Mouse (Mus musculus) inflammation-experienced regulatory T-cells (primary cell): Measurements from ENCODE around the gene Prr18. TPM values are rescaled to one million over a fixed set of nuclear protein-coding genes. Genes with fewer than 3 reads are reported as not detected.

Experiments
- polyA plus RNA-seq, 2 experiments: library from polyadenylated mRNA; unstranded; fragments of 100-300 nt; shearing (Covaris generic); gene quantifications; one replicate each; pipeline ENCODE4 v1.2.1; 2017

The Prr18 gene
- under 1 TPM; 0.34 to 0.65 TPM for polyA plus RNA-seq

DNA sequence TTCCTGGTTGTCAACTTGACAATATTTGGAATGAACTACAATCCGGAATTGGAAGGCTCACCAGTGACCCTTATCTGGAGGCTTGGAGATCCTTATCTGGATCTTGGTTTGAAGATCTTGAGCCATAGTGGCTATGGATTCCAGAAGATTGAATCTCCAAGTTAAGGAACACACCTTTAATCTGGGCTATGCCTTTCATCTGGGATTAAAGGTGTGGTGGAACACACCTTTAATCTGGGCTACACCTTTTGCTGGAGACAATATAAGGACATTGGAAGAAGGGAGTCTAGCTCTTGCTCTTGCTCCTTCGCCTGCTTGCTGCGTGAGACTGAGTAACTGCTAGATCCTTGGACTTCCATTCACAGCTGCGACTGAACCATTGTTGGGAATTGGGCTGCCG lies at the start of gene Prr18:
Prr18 (plus strand) TSS at position 301 of the 400 bp plus-strand sequence.

GRCm38 (mm10) chr17:8310838-8311614 lies 26.2 kb upstream of the Prr18 start, which contains the start of gene Sft2d1:
TSS of gene Sft2d1 (plus strand) at chr17:8311102.

GRCm38 (mm10) chr17:8355692-8356091 lies 18.4 kb downstream of the Prr18 start, which contains the start of gene T2:
TSS of gene T2 (plus strand) at chr17:8355992.

Other genes starting within 250 kb of the Prr18 start
- gene Gm49673, start 189.7 kb upstream of the Prr18 start, polyA plus RNA-seq, result under 1 TPM in 1 of 2 experiments, not detected in 1; 0.68 TPM
- gene Rnaset2a, start 189.4 kb upstream of the Prr18 start, polyA plus RNA-seq, result 10 to 100 TPM; 46.3 to 75.5 TPM
- gene Fgfr1op, start 172.0 kb upstream of the Prr18 start, polyA plus RNA-seq, result 10 to 100 TPM; 16.1 to 18.9 TPM
- 10 to 100 TPM in 1 of 2 experiments, 1 to 10 TPM in 1; 3.0 to 46.7 TPM for gene Ccr6, start 101.4 kb upstream of the Prr18 start, polyA plus RNA-seq
- gene Mpc1, start 54.6 kb upstream of the Prr18 start, polyA plus RNA-seq, result 100 to 1,000 TPM; 124 to 149 TPM
- gene Sft2d1, start 26.4 kb upstream of the Prr18 start, polyA plus RNA-seq, result 100 to 1,000 TPM; 176 to 213 TPM
- 1 to 10 TPM in 1 of 2 experiments, under 1 TPM in 1; 0.51 to 1.1 TPM for gene T2, start 18.5 kb downstream of the Prr18 start, polyA plus RNA-seq
- not detected for gene T, start 97.0 kb downstream of the Prr18 start, polyA plus RNA-seq
- 1 to 10 TPM in 1 of 2 experiments, under 1 TPM in 1; 0.04 to 2.8 TPM for gene Pde10a, start 187.9 kb downstream of the Prr18 start, polyA plus RNA-seq
- 1 to 10 TPM; 1.1 to 1.5 TPM for gene Gm17087, start 229.5 kb downstream of the Prr18 start, polyA plus RNA-seq